Mouse (Mus musculus): ENCODE measurements at regions not wholly inside any gene's neighbourhood (a gene's known extent, or its start where the extent isn't known, plus 50 kb on each side); places are given as distances from the start of the nearest gene placed in this dataset.

DNA sequence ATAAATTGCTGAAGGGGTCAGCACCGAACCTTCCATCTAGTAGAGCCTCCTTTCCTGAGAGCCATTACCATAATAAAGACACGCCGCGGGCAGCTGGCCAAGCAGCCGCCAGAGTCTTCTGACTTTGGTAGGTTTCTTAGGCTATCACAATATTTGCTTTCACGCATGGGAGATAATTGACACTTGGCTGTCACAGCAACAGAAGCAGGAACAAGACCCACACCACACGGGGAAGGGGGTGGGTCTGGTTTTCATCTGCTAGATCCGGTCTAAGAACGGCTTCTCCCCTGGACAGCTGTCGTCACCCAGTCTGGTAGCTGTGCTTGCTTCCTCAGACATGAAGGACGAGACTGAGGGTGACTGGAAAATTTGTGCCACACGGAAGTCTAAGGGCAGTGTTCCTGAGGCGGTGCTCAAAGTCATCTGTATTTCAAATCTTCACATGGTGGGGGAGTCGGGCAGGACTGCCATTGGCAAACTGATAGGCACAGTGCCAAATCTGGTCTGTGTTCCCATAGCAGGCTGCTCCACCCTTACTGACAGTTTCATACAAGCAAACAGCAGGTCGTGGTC, 188.9 kb upstream of the Gm10131 start:
- H3K27me3 ChIP-seq (ENCODE audit: control insufficient read depth in 1 of 2, insufficient read depth in 2 of 2, low read length in 2 of 2), result no peaks in the 10 kb centered on the region; a peak in 1 of 4 replicates

DNA sequence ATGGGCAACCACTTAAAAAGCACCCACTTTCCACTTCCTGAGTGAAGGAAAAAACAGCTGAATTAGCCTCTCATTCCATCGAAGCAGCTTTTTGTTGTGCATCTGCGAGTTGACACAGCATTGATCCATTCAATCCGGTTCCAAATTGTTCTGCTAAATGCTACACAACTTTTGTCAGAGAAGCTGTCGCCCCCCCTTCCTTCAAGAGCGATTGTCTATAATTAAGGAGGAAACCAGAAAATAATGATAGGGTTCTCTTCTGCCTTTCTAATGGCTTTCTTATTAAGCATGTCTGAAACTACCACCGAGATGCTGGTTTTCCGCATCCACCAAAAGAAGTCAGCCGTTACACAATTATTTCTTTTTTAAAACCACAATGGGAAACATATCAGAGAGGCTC, 183.2 kb upstream of the Gm10131 start:
- H3K27ac ChIP-seq (ENCODE audit: control insufficient read depth, low read depth, low read length), result no peak overlapping the region
- H3K4me3 ChIP-seq (ENCODE audit: control insufficient read depth in 1 of 2, insufficient read depth in 1 of 2, low read depth in 2 of 2, low read length in 2 of 2), result no peak overlapping the region
- no peaks in the 10 kb centered on the region for H3K36me3 ChIP-seq (ENCODE audit: control insufficient read depth in 1 of 2, insufficient read depth in 2 of 2, low read length in 2 of 2)
- H3K9ac ChIP-seq (ENCODE audit: control insufficient read depth, low read depth, low read length, poor library complexity, severe bottlenecking), result no peak overlapping the region
- H3K9me3 ChIP-seq (replicated peaks; ENCODE audit: insufficient read depth, low read length), result no peaks in the 10 kb centered on the region
- H3K27me3 ChIP-seq (ENCODE audit: control insufficient read depth in 1 of 2, insufficient read depth in 2 of 2, low read length in 2 of 2), result no peaks in the 10 kb centered on the region
- H3K79me2 ChIP-seq (ENCODE audit: control insufficient read depth, insufficient read depth, low read length, poor library complexity), result no peaks in the 10 kb centered on the region
- no peaks in the 10 kb centered on the region for H3K4me1 ChIP-seq (ENCODE audit: control insufficient read depth in 1 of 2, insufficient read depth in 2 of 2, low read length in 2 of 2)
- TF ChIP-seq MXI1 (IDR thresholded peaks at IDR 0.05; ENCODE audit: low read depth, low read length) (no peak), NRF1 (IDR thresholded peaks at IDR 0.05; ENCODE audit: insufficient read depth, low read depth, low read length, poor library complexity, severe bottlenecking) (no peak), E2F4 (IDR thresholded peaks at IDR 0.05; ENCODE audit: borderline replicate concordance, low read depth, low read length) (no peak), USF2 (IDR thresholded peaks at IDR 0.05; ENCODE audit: borderline replicate concordance in 1 of 2, insufficient read depth in 1 of 2, low read depth in 1 of 2, low read length in 2 of 2) (no peak), CHD2 (IDR thresholded peaks at IDR 0.05; ENCODE audit: low read length) (no peak), GATA1 (IDR thresholded peaks at IDR 0.05; ENCODE audit: low read depth, low read length) (no peak), MAX (IDR thresholded peaks at IDR 0.05; ENCODE audit: low read length) (no peak), TCF12 (IDR thresholded peaks at IDR 0.05; ENCODE audit: low read depth, low read length) (no peak), TBP (IDR thresholded peaks at IDR 0.05; ENCODE audit: low read depth, low read length) (no peak), CTCF (IDR thresholded peaks at IDR 0.05 in 2 of 3, conservative IDR thresholded peaks at IDR 0.05 in 1 of 3; ENCODE audit: control insufficient read depth in 1 of 3, insufficient read depth in 1 of 3, low read depth in 2 of 3, low read length in 3 of 3, poor library complexity in 1 of 3, severe bottlenecking in 1 of 3) (no peak), MYB (IDR thresholded peaks at IDR 0.05; ENCODE audit: low read depth, low read length) (no peak), ELF1 (IDR thresholded peaks at IDR 0.05; ENCODE audit: low read depth, low read length) (no peak), CHD1 (IDR thresholded peaks at IDR 0.05; ENCODE audit: low read depth, low read length) (no peak), TAL1 (IDR thresholded peaks at IDR 0.05; ENCODE audit: low read length) (no peak), RAD21 (IDR thresholded peaks at IDR 0.05; ENCODE audit: low read depth, low read length) (no peak)
- DNase-seq (ENCODE audit: low read depth, low spot score), result no peak

More for the DNA sequence above, 188.9 kb upstream of the Gm10131 start:
- H3K4me3 ChIP-seq (ENCODE audit: control insufficient read depth in 1 of 2, insufficient read depth in 1 of 2, low read depth in 2 of 2, low read length in 2 of 2), result no peak overlapping the region
- no peaks in the 10 kb centered on the region for H3K36me3 ChIP-seq (ENCODE audit: control insufficient read depth in 1 of 2, insufficient read depth in 2 of 2, low read length in 2 of 2)
- H3K4me1 ChIP-seq (ENCODE audit: control insufficient read depth in 1 of 2, insufficient read depth in 2 of 2, low read length in 2 of 2), result no peaks in the 10 kb centered on the region
- H3K79me2 ChIP-seq (ENCODE audit: control insufficient read depth, insufficient read depth, low read length, poor library complexity), result no peaks in the 10 kb centered on the region
- no peaks in the 10 kb centered on the region for H3K9me3 ChIP-seq (replicated peaks; ENCODE audit: insufficient read depth, low read length)
- no peak overlapping the region for H3K9ac ChIP-seq (ENCODE audit: control insufficient read depth, low read depth, low read length, poor library complexity, severe bottlenecking)
- no peak overlapping the region for H3K27ac ChIP-seq (ENCODE audit: control insufficient read depth, low read depth, low read length)
- TF ChIP-seq NELFE (IDR thresholded peaks at IDR 0.05; ENCODE audit: low read depth, low read length) (no peak), ZMIZ1 (IDR thresholded peaks at IDR 0.05; ENCODE audit: low read depth, low read length) (no peak), GATA1 (IDR thresholded peaks at IDR 0.05; ENCODE audit: low read depth, low read length) (no peak)
- no peak for DNase-seq (ENCODE audit: low read depth, low spot score)

Measured in MEL (cell line).